Mouse (Mus musculus): ENCODE data around the gene Gm12789. TPM values are rescaled to one million over a fixed set of nuclear protein-coding genes. Genes with fewer than 3 reads are reported as not detected.
"Not testable (repeated sequence)": the region's sequence is repeated elsewhere in the genome, so short reads cannot be mapped to it uniquely, and the experiment has no call there.

Gm12789 gene
- polyA plus RNA-seq (2016; fragmentation: Nextera tagmentation; extraction: Ambion mirVana) = not detected in 2 replicates

- H3K27ac ChIP-seq; H3K4me1 ChIP-seq (replicated peaks); H3K27me3 ChIP-seq (ENCODE audit: insufficient read depth, poor library complexity, severe bottlenecking); H3K36me3 ChIP-seq; H3K4me3 ChIP-seq; DNase-seq (ENCODE audit: low spot score); H3K9me3 ChIP-seq: not testable (repeated sequence)
- WGBS = 90% methylated on average over 2 of the region's 2 CpGs
Measured at GRCm38 (mm10) chr4:101986326-101986725, at the start of gene Gm12789. Gene Gm12789, plus strand, starts transcription at chr4:101986626.

DNA sequence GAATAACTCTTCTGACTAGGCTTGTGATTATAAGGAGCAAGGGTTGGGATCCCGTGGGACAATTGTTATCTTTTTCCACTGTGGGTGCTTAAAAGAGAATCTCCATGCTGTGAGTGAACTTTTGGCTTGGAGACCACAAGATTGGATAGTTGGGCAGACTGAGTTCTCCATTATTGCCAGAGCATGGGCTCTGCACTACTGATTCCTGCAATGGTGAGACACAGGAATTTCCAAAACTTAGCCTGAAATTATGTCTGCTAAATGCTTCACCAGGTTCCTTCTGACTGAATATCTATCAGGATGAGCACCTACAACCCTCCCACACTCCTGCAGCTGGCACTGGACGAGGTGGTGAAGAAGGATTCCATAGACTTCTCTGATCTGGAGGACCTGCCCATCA, 46.3 kb upstream of the Gm12789 start, which contains the start of gene Gm12794:
Gm12794 (plus strand) TSS at position 301 of the 400 bp plus-strand sequence.
- not testable (repeated sequence) for H3K9me3 ChIP-seq; H3K27ac ChIP-seq; H3K4me3 ChIP-seq; DNase-seq (ENCODE audit: low spot score); H3K36me3 ChIP-seq; H3K27me3 ChIP-seq (ENCODE audit: insufficient read depth, poor library complexity, severe bottlenecking); H3K4me1 ChIP-seq (replicated peaks)
- 85% methylated on average over 2 of the region's 2 CpGs for WGBS

DNA sequence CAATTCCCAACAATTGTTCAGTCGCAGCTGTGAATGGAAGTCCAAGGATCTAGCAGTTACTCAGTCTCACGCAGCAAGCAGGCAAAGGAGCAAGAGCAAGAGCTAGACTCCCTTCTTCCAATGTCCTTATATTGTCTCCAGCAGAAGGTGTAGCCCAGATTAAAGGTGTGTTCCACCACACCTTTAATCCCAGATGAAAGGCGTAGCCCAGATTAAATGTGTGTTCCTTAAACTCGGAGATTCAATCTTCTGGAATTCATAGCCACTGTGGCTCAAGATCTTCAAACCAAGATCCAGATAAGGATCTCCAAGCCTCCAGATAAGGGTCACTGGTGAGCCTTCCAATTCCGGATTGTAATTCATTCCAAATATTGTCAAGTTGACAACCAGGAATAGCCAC, 5.5 kb upstream of the Gm12789 start, which contains the start of gene Gm12790:
Gm12790 (minus strand) TSS at position 101 of the 400 bp plus-strand sequence.
- H3K4me3 ChIP-seq; DNase-seq (ENCODE audit: low spot score); H3K9me3 ChIP-seq; H3K27ac ChIP-seq; H3K4me1 ChIP-seq (replicated peaks); H3K27me3 ChIP-seq (ENCODE audit: insufficient read depth, poor library complexity, severe bottlenecking); H3K36me3 ChIP-seq: not testable (repeated sequence)
- WGBS = 94% methylated on average over 1 of the region's 5 CpGs

- no peak overlapping the region for H3K4me3 ChIP-seq
- no peak for DNase-seq (ENCODE audit: low spot score)
- H3K27me3 ChIP-seq (ENCODE audit: insufficient read depth, poor library complexity, severe bottlenecking) = no peaks in the 10 kb centered on the region
- 89% methylated on average over 5 of the region's 5 CpGs for WGBS
- no peaks in the 10 kb centered on the region for H3K4me1 ChIP-seq (replicated peaks)
- H3K27ac ChIP-seq = no peak overlapping the region
- no peaks in the 10 kb centered on the region for H3K36me3 ChIP-seq
- no peaks in the 10 kb centered on the region for H3K9me3 ChIP-seq
Measured at GRCm38 (mm10) chr4:101985678-101986077, 748 bp upstream of the Gm12789 start.

DNA sequence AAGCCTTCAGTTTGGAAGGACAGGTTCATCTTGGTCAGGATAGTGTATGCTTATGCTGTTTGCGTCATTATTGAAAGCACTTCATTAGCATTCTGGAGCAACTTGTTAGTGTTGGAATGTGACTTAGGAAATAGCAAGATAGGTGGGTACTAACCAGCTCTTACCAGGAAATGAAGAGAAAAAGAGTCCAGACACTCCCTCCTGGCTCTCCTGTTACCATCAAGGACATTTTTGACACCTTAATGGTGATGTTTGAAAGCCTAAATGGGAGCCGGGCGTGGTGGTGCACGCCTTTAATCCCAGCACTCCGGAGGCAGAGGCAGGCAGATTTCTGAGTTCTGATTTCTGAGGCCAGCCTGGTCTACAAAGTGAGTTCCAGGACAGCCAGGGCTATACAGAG, 11.0 kb downstream of the Gm12789 start:
- Histone ChIP-seq H3K27me3 (ENCODE audit: insufficient read depth, poor library complexity, severe bottlenecking) (no peaks in the 10 kb centered on the region), H3K36me3 (no peaks in the 10 kb centered on the region)

DNA sequence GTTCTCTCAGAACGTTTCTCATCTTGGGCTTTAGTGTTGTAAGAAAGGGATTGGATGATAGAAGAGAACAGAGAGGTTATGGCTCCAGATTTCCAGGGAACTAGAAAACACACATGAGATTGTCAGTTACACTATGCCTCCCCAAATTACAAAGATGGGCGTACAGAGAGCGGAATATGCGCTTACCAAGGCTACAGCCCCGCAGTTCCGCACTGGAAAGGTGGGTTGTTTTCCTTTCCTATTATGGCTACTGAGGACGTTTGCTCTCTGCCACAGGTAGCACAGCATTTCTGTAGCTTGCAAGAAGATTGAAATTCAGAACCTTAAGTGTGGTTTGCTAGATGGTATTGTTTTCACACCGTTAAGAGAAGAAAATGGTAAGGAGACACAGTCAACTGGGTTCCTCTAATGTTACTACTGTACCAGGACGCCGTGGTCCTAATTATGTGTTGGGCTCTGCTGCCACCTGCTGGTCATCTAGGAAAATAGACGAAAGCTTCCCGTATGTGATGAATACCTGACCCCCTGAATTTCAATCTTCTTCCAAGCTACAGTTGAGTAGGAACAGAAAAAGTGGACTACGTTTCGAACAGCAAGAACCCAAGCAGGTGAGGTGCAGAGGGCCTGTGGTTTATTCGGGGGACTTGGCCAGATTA, 12.0 kb downstream of the Gm12789 start:
- WGBS = 45% methylated on average over 15 of the region's 15 CpGs
- DNase-seq (ENCODE audit: low spot score) = peak; percentile 72
- Histone ChIP-seq H3K27ac (no peak overlapping the region), H3K4me3 (no peak overlapping the region), H3K9me3 (no peaks in the 10 kb centered on the region), H3K36me3 (no peaks in the 10 kb centered on the region), H3K4me1 (replicated peaks) (no peaks in the 10 kb centered on the region), H3K27me3 (ENCODE audit: insufficient read depth, poor library complexity, severe bottlenecking) (no peaks in the 10 kb centered on the region)

More for the DNA sequence above, 11.0 kb downstream of the Gm12789 start:
- WGBS = 94% methylated on average over 5 of the region's 5 CpGs
- Histone ChIP-seq H3K4me3 (no peak overlapping the region), H3K27ac (no peak overlapping the region), H3K4me1 (replicated peaks) (no peaks in the 10 kb centered on the region), H3K9me3 (no peaks in the 10 kb centered on the region)
- no peak for DNase-seq (ENCODE audit: low spot score)

DNA sequence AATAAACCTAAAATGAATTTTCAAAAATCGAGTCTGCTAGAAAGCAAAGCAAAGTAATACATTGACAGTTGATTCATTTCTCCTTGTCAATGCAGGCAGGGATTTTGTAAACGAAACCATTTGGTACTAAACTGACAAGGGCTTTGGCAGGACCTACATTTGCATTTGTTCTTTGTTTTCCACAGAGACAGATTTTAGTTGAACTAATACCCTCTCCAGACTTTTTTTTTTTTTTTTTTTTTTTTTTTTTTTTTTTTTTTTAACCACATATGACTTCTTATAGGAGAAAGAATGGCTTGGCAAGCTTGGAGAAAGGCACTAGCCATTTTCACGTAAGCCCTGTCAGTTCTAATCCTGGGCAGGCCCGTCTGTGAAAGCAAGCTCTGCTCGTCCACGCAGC, 40.2 kb downstream of the Gm12789 start:
- Histone ChIP-seq H3K9me3 (no peaks in the 10 kb centered on the region), H3K27me3 (ENCODE audit: insufficient read depth, poor library complexity, severe bottlenecking) (no peaks in the 10 kb centered on the region), H3K36me3 (no peaks in the 10 kb centered on the region), H3K4me1 (replicated peaks) (no peaks in the 10 kb centered on the region), H3K4me3 (no peak overlapping the region), H3K27ac (no peak overlapping the region)
- 88% methylated on average over 6 of the region's 6 CpGs for WGBS
- DNase-seq (ENCODE audit: low spot score) = no peak

Other genes starting within 250 kb of the Gm12789 start
- gene B020004J07Rik, start 142.6 kb upstream of the Gm12789 start, polyA plus RNA-seq (2016; fragmentation: Nextera tagmentation; extraction: Ambion mirVana) = not detected in 2 replicates
- gene C130073F10Rik, start 92.8 kb upstream of the Gm12789 start, polyA plus RNA-seq (2016; fragmentation: Nextera tagmentation; extraction: Ambion mirVana) = not detected in 2 replicates
- not detected in 2 replicates for gene Gm12800, start 77.5 kb upstream of the Gm12789 start, polyA plus RNA-seq (2016; fragmentation: Nextera tagmentation; extraction: Ambion mirVana)
- not detected in 2 replicates for gene Gm12794, start 46.2 kb upstream of the Gm12789 start, polyA plus RNA-seq (2016; fragmentation: Nextera tagmentation; extraction: Ambion mirVana)
- gene Gm12790, start 5.6 kb upstream of the Gm12789 start, polyA plus RNA-seq (2016; fragmentation: Nextera tagmentation; extraction: Ambion mirVana) = not detected in 2 replicates
- gene Pde4b, start 100.9 kb downstream of the Gm12789 start, polyA plus RNA-seq (2016; fragmentation: Nextera tagmentation; extraction: Ambion mirVana) = 6.7 and 8.5 TPM in 2 replicates